Mouse (Mus musculus) spleen, adult 2 months (tissue): Measurements from ENCODE around the gene Car15. TPM values are rescaled to one million over a fixed set of nuclear protein-coding genes. Genes with fewer than 3 reads are reported as not detected.

ENCODE experiments used
- DNase-seq, 2 experiments: peaks; one replicate each; pipeline versions ENCODE4 v3.0.0 to v3.0.0-alpha.2; 2012 to 2021; ENCODE audit warnings: low spot score in 2 of 2, low read depth in 1 of 2
- H3K27ac ChIP-seq: fragments of 200-500 bp; 2 replicates; pipeline ENCODE4 v1.5.1; 2012; ENCODE audit warnings: low read length, inconsistent platforms; ENCODE audit not compliant: insufficient read depth
- H3K27me3 ChIP-seq: fragments of 200-500 bp; 2 replicates; pipeline ENCODE4 v1.6.1; 2012; ENCODE audit warnings: mild to moderate bottlenecking, moderate library complexity, low read length, inconsistent platforms; ENCODE audit not compliant: control insufficient read depth, insufficient read depth
- H3K36me3 ChIP-seq: fragments of 200-500 bp; 2 replicates; pipeline ENCODE4 v1.6.1; 2012; ENCODE audit warnings: mild to moderate bottlenecking, low read length, inconsistent platforms; ENCODE audit not compliant: control insufficient read depth, insufficient read depth
- H3K4me1 ChIP-seq: fragments of 200-500 bp; 2 replicates; pipeline ENCODE4 v1.6.1; 2011; ENCODE audit warnings: inconsistent platforms; ENCODE audit not compliant: control insufficient read depth, insufficient read depth, insufficient read length
- H3K4me3 ChIP-seq: fragments of 200-500 bp; 2 replicates; pipeline ENCODE4 v1.5.1; 2011; ENCODE audit warnings: mild to moderate bottlenecking, inconsistent platforms; ENCODE audit not compliant: insufficient read depth, insufficient read length; ENCODE audit errors: extremely low read depth
- CTCF ChIP-seq: fragments of 200-500 bp; IDR thresholded peaks from 2 replicates; pipeline ENCODE4 v1.5.1; 2011; ENCODE audit warnings: mild to moderate bottlenecking, inconsistent platforms; ENCODE audit not compliant: insufficient read depth, insufficient read length, insufficient replicate concordance; ENCODE audit errors: extremely low read depth
- POLR2A ChIP-seq: fragments of 200-500 bp; IDR thresholded peaks from 2 replicates; pipeline ENCODE4 v1.6.1; 2011; ENCODE audit warnings: low read depth, low read length, inconsistent platforms
- WGBS: fragments of 180-500 bp; shearing (Covaris S2); methylation state at CpG from one replicate; pipeline ENCODE4 v1.1.7; 2018; 5-methylcytosine and 5-hydroxymethylcytosine counted together
- polyA plus RNA-seq: library from polyadenylated mRNA; depleted of rRNA; stranded (reverse); fragments of >200 nt; gene quantifications from 2 replicates; pipeline ENCODE4 v1.2.3, GENCODE M21; 2012

The Car15 gene
- polyA plus RNA-seq, 1 experiment, result 10.0 TPM

DNA sequence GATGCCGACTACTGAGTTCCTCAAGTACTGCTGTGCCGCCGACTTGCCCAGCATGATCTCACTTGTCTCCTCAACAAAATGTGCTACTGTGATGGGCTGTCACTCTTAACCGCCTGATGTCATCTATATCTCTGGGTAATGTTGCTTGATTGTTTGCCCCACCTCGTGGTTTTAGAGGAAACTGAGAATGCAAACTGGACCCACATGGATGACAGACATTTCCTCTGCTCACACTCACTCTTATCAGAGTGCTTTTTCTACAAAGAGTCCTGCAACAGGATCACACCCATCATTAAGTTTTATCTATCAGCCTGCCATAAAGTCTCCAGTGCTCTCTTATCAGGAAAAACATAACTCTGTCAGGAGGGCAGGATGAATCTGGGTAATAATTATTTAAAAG, 33.1 kb upstream of the Car15 start:
- TF ChIP-seq POLR2A, result no peak
- no peak for TF ChIP-seq CTCF
- Histone ChIP-seq H3K27ac (no peak overlapping the region), H3K4me3 (no peak overlapping the region), H3K36me3 (peaks cover 10% of the 10 kb centered on the region), H3K4me1 (no peaks in the 10 kb centered on the region), H3K27me3 (no peaks in the 10 kb centered on the region)
- 79% methylated on average over 5 of the region's 5 CpGs for WGBS
- DNase-seq, result no peak

DNA sequence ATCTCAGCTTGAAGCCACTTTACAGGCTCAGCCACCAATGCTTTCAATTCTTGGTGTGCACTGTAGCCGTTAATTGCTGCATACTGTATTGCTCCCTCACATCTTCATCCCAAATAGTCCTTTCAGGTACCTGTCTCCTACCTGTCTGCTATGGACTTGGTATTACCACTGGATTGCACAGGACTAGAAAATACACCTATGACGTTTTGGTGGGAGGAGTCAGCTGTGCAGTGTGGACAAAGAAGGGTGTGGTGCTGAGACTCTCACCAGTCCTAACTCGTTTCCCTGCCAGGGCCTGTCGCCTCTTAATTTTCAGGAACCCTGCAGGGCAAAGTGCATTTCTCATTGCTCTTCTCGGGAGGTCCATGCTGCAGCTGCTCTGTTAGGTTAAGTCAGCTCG, 27.6 kb upstream of the Car15 start:
- no peaks in the 10 kb centered on the region for H3K4me1 ChIP-seq
- H3K27me3 ChIP-seq, result no peaks in the 10 kb centered on the region
- H3K27ac ChIP-seq, result no peak overlapping the region
- TF ChIP-seq CTCF, result no peak
- TF ChIP-seq POLR2A, result no peak
- WGBS, result 77% methylated on average over 6 of the region's 6 CpGs
- no peak for DNase-seq
- no peak overlapping the region for H3K4me3 ChIP-seq
- H3K36me3 ChIP-seq, result peaks cover 3% of the 10 kb centered on the region; the same call in 1 of the 2 replicates

DNA sequence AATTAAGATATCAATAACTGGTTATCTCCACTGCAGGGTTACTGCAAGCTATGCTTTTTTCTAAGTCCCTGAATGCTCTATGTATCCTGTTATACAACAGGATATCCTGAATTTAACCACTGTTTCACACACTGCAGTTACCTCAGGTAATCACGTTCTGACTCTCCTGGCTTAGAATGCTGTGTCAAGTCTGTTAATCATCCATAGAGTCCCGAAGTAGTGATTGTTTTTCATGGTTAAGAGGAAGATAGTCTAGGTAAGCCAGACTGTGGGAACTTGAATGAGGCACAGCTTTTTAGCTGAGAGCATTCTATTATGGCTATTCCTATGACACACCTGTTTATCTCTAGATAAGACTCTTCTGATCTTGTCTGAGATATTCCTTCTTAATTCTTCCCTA, 27.1 kb upstream of the Car15 start:
- H3K27me3 ChIP-seq, result no peaks in the 10 kb centered on the region
- WGBS, result 30% methylated on average over 2 of the region's 2 CpGs
- no peaks in the 10 kb centered on the region for H3K4me1 ChIP-seq
- DNase-seq, result no peak
- TF ChIP-seq CTCF (no peak), POLR2A (no peak)
- no peak overlapping the region for H3K27ac ChIP-seq
- H3K36me3 ChIP-seq, result peaks cover 4% of the 10 kb centered on the region; the same call in 1 of the 2 replicates
- H3K4me3 ChIP-seq, result no peak overlapping the region

DNA sequence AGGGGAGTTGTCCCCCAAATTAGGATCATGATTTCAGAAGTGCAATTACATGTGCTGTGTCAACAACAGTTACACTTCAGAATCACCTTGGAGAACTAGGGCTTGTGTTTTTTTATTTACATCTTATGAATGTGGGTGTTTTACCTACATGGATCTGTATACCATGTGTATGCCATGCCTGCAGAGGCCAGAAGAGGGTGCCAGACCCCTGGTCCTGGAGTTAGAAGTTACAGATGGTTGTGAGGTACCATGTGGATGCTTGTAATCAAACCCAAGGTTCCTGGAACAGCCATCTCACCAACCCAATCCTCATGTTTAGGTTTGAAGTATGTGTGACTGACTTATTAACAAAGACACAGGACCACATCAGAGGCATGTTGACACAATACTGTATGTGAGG, 20.4 kb upstream of the Car15 start:
- TF ChIP-seq CTCF (no peak), POLR2A (no peak)
- Histone ChIP-seq H3K4me3 (no peak overlapping the region), H3K27ac (no peak overlapping the region), H3K36me3 (peaks cover 38% of the 10 kb centered on the region), H3K27me3 (no peaks in the 10 kb centered on the region), H3K4me1 (no peaks in the 10 kb centered on the region)
- no peak for DNase-seq

DNA sequence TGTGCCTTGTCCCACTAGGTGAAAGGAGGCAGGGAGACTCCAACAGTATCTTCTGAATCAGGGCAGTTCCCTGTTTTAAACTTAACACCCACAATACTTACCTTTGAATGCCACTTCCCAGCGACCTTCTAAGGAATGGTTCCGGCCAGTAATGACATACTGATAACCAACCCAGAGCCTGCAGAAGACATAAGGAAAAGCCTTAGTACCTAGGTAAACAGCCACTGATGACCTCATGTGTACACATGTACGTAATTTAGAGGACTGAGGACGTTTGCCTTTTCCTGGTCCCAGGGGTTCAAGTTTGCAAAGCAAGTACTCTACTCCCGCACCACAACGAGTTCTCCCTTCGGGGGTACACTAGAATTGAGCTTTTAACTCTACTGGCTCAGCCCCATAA, 19.0 kb upstream of the Car15 start:
- Histone ChIP-seq H3K4me3 (no peak overlapping the region), H3K4me1 (no peaks in the 10 kb centered on the region)

DNA sequence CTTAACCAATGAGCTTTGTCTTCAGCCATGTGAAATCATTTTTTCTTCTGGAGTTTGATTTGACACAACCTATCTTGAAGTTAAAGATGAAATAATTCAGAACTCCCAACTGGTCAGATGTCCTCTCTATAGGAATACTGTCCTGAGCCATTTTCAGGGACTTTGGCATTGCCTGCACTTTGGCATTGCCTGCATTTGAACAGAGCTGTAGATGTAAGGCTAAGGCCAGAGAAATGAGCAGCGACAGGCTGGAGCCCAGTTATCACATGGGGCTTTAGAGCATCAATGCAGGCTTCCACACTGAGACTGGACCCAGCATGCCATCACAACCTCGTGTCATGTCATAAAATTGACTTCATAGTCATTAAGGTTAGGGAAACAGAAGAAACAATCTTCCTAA, 15.1 kb upstream of the Car15 start:
- Histone ChIP-seq H3K36me3 (peaks cover 33% of the 10 kb centered on the region), H3K27ac (no peak overlapping the region), H3K4me3 (no peak overlapping the region), H3K27me3 (no peaks in the 10 kb centered on the region), H3K4me1 (no peaks in the 10 kb centered on the region)
- 89% methylated on average over 2 of the region's 2 CpGs for WGBS
- TF ChIP-seq POLR2A, result no peak
- TF ChIP-seq CTCF, result no peak
- no peak for DNase-seq

More for the DNA sequence above, 19.0 kb upstream of the Car15 start:
- no peak for TF ChIP-seq POLR2A
- TF ChIP-seq CTCF, result no peak
- Histone ChIP-seq H3K36me3 (peaks cover 38% of the 10 kb centered on the region), H3K27ac (no peak overlapping the region), H3K27me3 (no peaks in the 10 kb centered on the region)
- no peak for DNase-seq
- WGBS, result 94% methylated on average over 7 of the region's 7 CpGs

DNA sequence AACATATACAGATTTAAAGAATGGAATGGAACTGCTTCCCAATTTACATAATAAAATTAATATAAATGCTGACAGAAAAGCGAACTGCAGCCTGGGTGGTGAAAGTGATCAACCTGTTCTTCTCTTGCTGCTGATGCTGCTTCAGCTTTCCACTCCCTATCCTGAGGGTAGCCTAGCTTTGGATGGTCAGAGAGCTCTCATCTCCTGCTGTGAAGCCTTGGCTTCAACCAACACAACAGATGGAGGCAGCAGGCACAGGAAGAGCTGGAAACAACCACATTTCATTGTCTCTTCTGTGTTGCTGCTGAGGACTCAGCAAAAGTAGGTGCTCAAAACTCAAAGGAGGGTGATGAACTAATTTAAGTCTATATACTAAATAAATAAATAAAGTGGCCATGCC, 13.7 kb upstream of the Car15 start:
- H3K4me3 ChIP-seq, result no peak overlapping the region
- H3K4me1 ChIP-seq, result no peaks in the 10 kb centered on the region
- no peak for DNase-seq
- TF ChIP-seq POLR2A, result no peak
- no peak for TF ChIP-seq CTCF
- peaks cover 19% of the 10 kb centered on the region for H3K36me3 ChIP-seq
- WGBS, result 94% methylated on average over 1 of the region's 1 CpGs
- no peaks in the 10 kb centered on the region for H3K27me3 ChIP-seq
- no peak overlapping the region for H3K27ac ChIP-seq

DNA sequence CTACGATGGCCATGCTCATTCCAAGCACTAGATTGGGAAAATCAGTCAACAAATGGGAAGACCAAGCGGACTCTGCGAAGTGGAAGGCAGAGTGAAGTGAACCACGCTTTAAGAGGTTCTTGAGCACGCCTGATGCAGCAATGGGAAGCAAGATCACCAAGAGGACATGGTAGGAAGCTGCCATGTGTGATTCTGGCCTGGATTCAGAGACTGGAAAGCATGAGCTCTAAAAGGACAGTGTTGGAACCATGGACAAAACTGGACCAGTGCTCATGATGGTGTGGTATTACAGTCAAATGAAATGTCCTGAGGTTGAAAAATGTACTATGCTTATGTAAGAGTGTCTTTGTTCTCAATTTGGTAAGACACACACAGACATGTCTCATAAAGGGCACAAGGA, 13.2 kb upstream of the Car15 start:
- Histone ChIP-seq H3K36me3 (peaks cover 17% of the 10 kb centered on the region), H3K27me3 (no peaks in the 10 kb centered on the region), H3K27ac (no peak overlapping the region), H3K4me1 (no peaks in the 10 kb centered on the region), H3K4me3 (no peak overlapping the region)
- 97% methylated on average over 5 of the region's 5 CpGs for WGBS
- TF ChIP-seq POLR2A (no peak), CTCF (no peak)
- no peak for DNase-seq
